Mouse (Mus musculus) MEL (cell line): ENCODE data around the gene Ubl5. TPM values are rescaled to one million over a fixed set of nuclear protein-coding genes. Genes with fewer than 3 reads are reported as not detected.

ENCODE experiments used
- DNase-seq: peaks from one replicate; pipeline ENCODE4 v3.0.0; 2011; ENCODE audit warnings: low read depth, low spot score
- H3K27ac ChIP-seq: 2 replicates; pipeline ENCODE4 v1.5.1; 2012; ENCODE audit warnings: low read depth, mild to moderate bottlenecking, control low read depth, low read length, moderate library complexity; ENCODE audit not compliant: control insufficient read depth
- H3K27me3 ChIP-seq, 2 experiments: fragments of 150-350 bp in 1 of 2; sonication (generic) in 1 of 2; 2 replicates each; pipeline ENCODE4 v1.6.1; 2012; ENCODE audit warnings: low read length in 2 of 2, mild to moderate bottlenecking in 2 of 2, improper control_type of control experiment in 1 of 2, moderate library complexity in 1 of 2; ENCODE audit not compliant: insufficient read depth in 2 of 2, control insufficient read depth in 1 of 2
- H3K36me3 ChIP-seq, 2 experiments: 2 replicates each; pipeline ENCODE4 v1.6.1; 2012 to 2014; ENCODE audit warnings: low read length in 2 of 2, improper control_type of control experiment in 1 of 2, inconsistent platforms in 1 of 2, mild to moderate bottlenecking in 1 of 2; ENCODE audit not compliant: insufficient read depth in 2 of 2, control insufficient read depth in 1 of 2
- H3K4me1 ChIP-seq, 2 experiments: fragments of 150-350 bp in 1 of 2; sonication (generic) in 1 of 2; 2 replicates each; pipeline ENCODE4 v1.6.1; 2012; ENCODE audit warnings: low read length in 2 of 2, improper control_type of control experiment in 1 of 2, mild to moderate bottlenecking in 1 of 2; ENCODE audit not compliant: insufficient read depth in 2 of 2, control insufficient read depth in 1 of 2
- H3K4me3 ChIP-seq, 2 experiments: fragments of 150-350 bp in 1 of 2; sonication (generic) in 1 of 2; 2 replicates each; pipeline ENCODE4 v1.5.1; 2012; ENCODE audit warnings: low read depth in 2 of 2, low read length in 2 of 2, mild to moderate bottlenecking in 2 of 2, moderate library complexity in 2 of 2, control low read depth in 1 of 2, improper control_type of control experiment in 1 of 2; ENCODE audit not compliant: control insufficient read depth in 1 of 2, insufficient read depth in 1 of 2
- H3K79me2 ChIP-seq: 2 replicates; pipeline ENCODE4 v1.6.1; 2012; ENCODE audit warnings: mild to moderate bottlenecking, low read length, moderate library complexity; ENCODE audit not compliant: control insufficient read depth, poor library complexity, insufficient read depth
- H3K9ac ChIP-seq: 2 replicates; pipeline ENCODE4 v1.6.1; 2012; ENCODE audit warnings: low read depth, mild to moderate bottlenecking, control low read depth, low read length, moderate library complexity; ENCODE audit not compliant: control insufficient read depth, poor library complexity, severe bottlenecking
- H3K9me3 ChIP-seq: fragments of 150-350 bp; sonication (generic); replicated peaks from 2 replicates; pipeline ENCODE4 v1.6.1; 2012; ENCODE audit warnings: mild to moderate bottlenecking, low read length, improper control_type of control experiment, moderate library complexity; ENCODE audit not compliant: insufficient read depth
- GABPA ChIP-seq: IDR thresholded peaks from 2 replicates; pipeline ENCODE4 v1.6.1; 2012; ENCODE audit warnings: low read depth, mild to moderate bottlenecking, inconsistent platforms, low read length, improper control_type of control experiment, moderate library complexity
- JUND ChIP-seq: IDR thresholded peaks from 2 replicates; pipeline ENCODE4 v1.6.1; 2011; ENCODE audit warnings: low read depth, mild to moderate bottlenecking, improper control_type of control experiment, low read length
- MAZ ChIP-seq: IDR thresholded peaks from 2 replicates; pipeline ENCODE4 v1.6.1; 2012; ENCODE audit warnings: low read depth, mild to moderate bottlenecking, inconsistent platforms, low read length, improper control_type of control experiment
- MEF2A ChIP-seq: IDR thresholded peaks from 2 replicates; pipeline ENCODE4 v1.6.1; 2014; ENCODE audit warnings: low read depth, mild to moderate bottlenecking, inconsistent platforms, low read length, improper control_type of control experiment; ENCODE audit not compliant: poor library complexity, insufficient replicate concordance, severe bottlenecking; ENCODE audit errors: extremely low read depth
- MYB ChIP-seq: IDR thresholded peaks from 2 replicates; pipeline ENCODE4 v1.6.1; 2011; ENCODE audit warnings: mild to moderate bottlenecking, low read depth, low read length, improper control_type of control experiment
- NELFE ChIP-seq: IDR thresholded peaks from 2 replicates; pipeline ENCODE4 v1.6.1; 2011; ENCODE audit warnings: low read depth, low read length, improper control_type of control experiment
- NRF1 ChIP-seq: IDR thresholded peaks from 2 replicates; pipeline ENCODE4 v1.6.1; 2014; ENCODE audit warnings: low read depth, mild to moderate bottlenecking, inconsistent platforms, low read length, improper control_type of control experiment, moderate library complexity; ENCODE audit not compliant: poor library complexity, insufficient read depth, severe bottlenecking
- POLR2AphosphoS5 ChIP-seq: IDR thresholded peaks from 2 replicates; pipeline ENCODE4 v1.6.1; 2012; ENCODE audit warnings: low read depth, borderline replicate concordance, mild to moderate bottlenecking, inconsistent platforms, low read length, moderate library complexity, mixed read lengths
- RAD21 ChIP-seq: IDR thresholded peaks from 2 replicates; pipeline ENCODE4 v1.6.1; 2011; ENCODE audit warnings: mild to moderate bottlenecking, low read depth, low read length, improper control_type of control experiment
- RCOR1 ChIP-seq: IDR thresholded peaks from 2 replicates; pipeline ENCODE4 v1.6.1; 2012; ENCODE audit warnings: low read depth, mild to moderate bottlenecking, inconsistent platforms, low read length, improper control_type of control experiment
- SIN3A ChIP-seq: IDR thresholded peaks from 2 replicates; pipeline ENCODE4 v1.6.1; 2012; ENCODE audit warnings: low read length, improper control_type of control experiment, inconsistent platforms
- UBTF ChIP-seq: IDR thresholded peaks from 2 replicates; pipeline ENCODE4 v1.6.1; 2012; ENCODE audit warnings: low read depth, mild to moderate bottlenecking, inconsistent platforms, low read length, improper control_type of control experiment, moderate library complexity, borderline replicate concordance; ENCODE audit not compliant: insufficient read depth
- ZC3H11A ChIP-seq: IDR thresholded peaks from 2 replicates; pipeline ENCODE4 v1.6.1; 2012; ENCODE audit warnings: low read depth, mild to moderate bottlenecking, inconsistent platforms, low read length, improper control_type of control experiment
- ZMIZ1 ChIP-seq: IDR thresholded peaks from 2 replicates; pipeline ENCODE4 v1.6.1; 2012; ENCODE audit warnings: low read depth, mild to moderate bottlenecking, inconsistent platforms, low read length, improper control_type of control experiment, moderate library complexity
- ZNF384 ChIP-seq: IDR thresholded peaks from 2 replicates; pipeline ENCODE4 v1.6.1; 2012; ENCODE audit warnings: low read depth, mild to moderate bottlenecking, inconsistent platforms, low read length, improper control_type of control experiment
- polyA plus RNA-seq, 2 experiments: library from polyadenylated mRNA; stranded (reverse) in 1 of 2; unstranded in 1 of 2; fragments of >175 nt in 1 of 2; fragments of >200 nt in 1 of 2; gene quantifications; 2 replicates each; pipeline versions ENCODE4 v1.2.1 to v1.2.4; 2012; ENCODE audit warnings: low replicate concordance in 2 of 2, low read depth in 1 of 2; ENCODE audit not compliant: insufficient read length in 2 of 2, insufficient read depth in 1 of 2, missing spikeins in 1 of 2
- total RNA-seq: library from RNA; depleted of rRNA; stranded (reverse); fragments of 300-350 nt; gene quantifications from 2 replicates; pipeline ENCODE4 v1.2.3, GENCODE M21; 2012

Gene Ubl5
- total and polyA plus RNA-seq, 3 experiments = 850 to 1,103 TPM; not detected in 1

- no peak for DNase-seq
- Histone ChIP-seq H3K36me3 (peaks cover 12 to 15% of the 10 kb centered on the region in 2 experiments), H3K4me3 (no peak overlapping the region), H3K9me3 (no peaks in the 10 kb centered on the region), H3K27me3 (no peaks in the 10 kb centered on the region), H3K4me1 (peaks cover 0 to 11% of the 10 kb centered on the region in 2 experiments; a peak in 3 of 4 replicates), H3K9ac (no peak overlapping the region), H3K27ac (no peak overlapping the region), H3K79me2 (peaks cover 36% of the 10 kb centered on the region)
- TF ChIP-seq RCOR1 = no peak
- TF ChIP-seq UBTF = no peak
- no peak for TF ChIP-seq GABPA
- TF ChIP-seq ZNF384 = no peak
- TF ChIP-seq NELFE = no peak
- no peak for TF ChIP-seq RAD21
- TF ChIP-seq MYB = no peak
- TF ChIP-seq JUND = no peak
- no peak for TF ChIP-seq SIN3A
- no peak for TF ChIP-seq MEF2A
- no peak for TF ChIP-seq MAZ
- TF ChIP-seq ZMIZ1 = no peak
These were observed 4.1 kb upstream of the Ubl5 start for GRCm38 (mm10) chr9:20638552-20638951.

DNA sequence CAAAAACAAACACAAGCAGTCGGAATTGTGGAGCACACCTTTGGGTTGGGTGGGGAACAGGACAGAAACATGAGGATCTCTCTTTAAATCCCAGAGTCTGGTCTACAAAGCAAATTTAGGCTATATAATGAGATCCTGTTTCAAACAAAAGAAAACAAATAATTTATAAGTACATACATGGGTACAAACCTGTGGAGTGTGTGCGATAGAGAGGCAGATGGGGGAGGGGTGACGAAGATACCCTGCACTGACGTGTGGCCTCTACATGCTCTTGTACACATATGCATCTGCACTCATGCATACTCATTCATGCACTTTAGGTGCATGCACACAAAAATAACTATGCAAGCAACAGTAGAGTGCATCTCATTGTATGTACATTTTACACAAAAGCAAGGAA, 3.2 kb upstream of the Ubl5 start:
- Histone ChIP-seq H3K27me3 (no peaks in the 10 kb centered on the region), H3K9ac (no peak overlapping the region), H3K9me3 (no peaks in the 10 kb centered on the region), H3K27ac (no peak overlapping the region), H3K79me2 (peaks cover 45% of the 10 kb centered on the region), H3K36me3 (peaks cover 12 to 15% of the 10 kb centered on the region in 2 experiments), H3K4me1 (peaks cover 0 to 11% of the 10 kb centered on the region in 2 experiments; a peak in 3 of 4 replicates)
- DNase-seq = no peak
- TF ChIP-seq POLR2AphosphoS5 = 0 out of 2 replicates have a peak, but pooled peaks have one; percentile 33
- TF ChIP-seq NELFE = 0 out of 2 replicates have a peak, but pooled peaks have one; percentile 4
- TF ChIP-seq NRF1 = no peak
- no peak for TF ChIP-seq ZC3H11A
- TF ChIP-seq, all 39 proteins: peak for 2
- no peak overlapping the region for H3K4me3 ChIP-seq
